Mouse (Mus musculus) C2C12 (cell line): ENCODE data around the gene Morn1. TPM values are rescaled to one million over a fixed set of nuclear protein-coding genes. Genes with fewer than 3 reads are reported as not detected.

Experiments used
- H3K27me3 ChIP-seq: one replicate; pipeline ENCODE4 v1.6.1; 2011; ENCODE audit not compliant: control insufficient read depth, insufficient read depth, insufficient read length
- H3K36me3 ChIP-seq: one replicate; pipeline ENCODE4 v1.6.1; 2011; ENCODE audit not compliant: control insufficient read depth, insufficient read depth
- H3K4me3 ChIP-seq: one replicate; pipeline ENCODE4 v1.5.1; 2011; ENCODE audit warnings: mild to moderate bottlenecking, control low read depth; ENCODE audit not compliant: poor library complexity, insufficient read depth, severe bottlenecking
- H3K79me2 ChIP-seq: one replicate; pipeline ENCODE4 v1.6.1; 2011; ENCODE audit not compliant: control insufficient read depth, insufficient read depth
- H3K79me3 ChIP-seq: one replicate; pipeline ENCODE4 v1.6.1; 2011; ENCODE audit warnings: low read depth, control low read depth
- H3ac ChIP-seq: one replicate; pipeline ENCODE3; 2011; ENCODE audit warnings: low read depth; ENCODE audit not compliant: control insufficient read depth, insufficient read length
- CEBPB ChIP-seq: IDR thresholded peaks from one replicate; pipeline ENCODE4 v1.6.1; 2011; ENCODE audit warnings: low read depth, mild to moderate bottlenecking, control low read depth, moderate library complexity
- CTCF ChIP-seq: IDR thresholded peaks from one replicate; pipeline ENCODE4 v1.5.1; 2011; ENCODE audit not compliant: control insufficient read depth, insufficient read depth, insufficient read length
- FOSL1 ChIP-seq: IDR thresholded peaks from one replicate; pipeline ENCODE4 v1.8.0; 2011; ENCODE audit warnings: mild to moderate bottlenecking, low read length; ENCODE audit not compliant: poor library complexity, insufficient read depth, severe bottlenecking
- MAX ChIP-seq: IDR thresholded peaks from one replicate; pipeline ENCODE4 v1.6.1; 2011; ENCODE audit warnings: mild to moderate bottlenecking, control low read depth
- MYOD1 ChIP-seq: IDR thresholded peaks from one replicate; pipeline ENCODE4 v1.6.1; 2011; ENCODE audit warnings: low read depth; ENCODE audit not compliant: control insufficient read depth, insufficient read length
- MYOG ChIP-seq: IDR thresholded peaks from one replicate; pipeline ENCODE4 v1.6.1; 2011; ENCODE audit not compliant: control insufficient read depth, insufficient read length; ENCODE audit errors: extremely low read depth
- USF1 ChIP-seq: IDR thresholded peaks from one replicate; pipeline ENCODE4 v1.6.1; 2011; ENCODE audit warnings: low read depth, mild to moderate bottlenecking, control low read depth, moderate library complexity
- polyA plus RNA-seq: library from polyadenylated mRNA; unstranded; fragments of >200 nt; fragmentation: generic; extraction: Trizol; gene quantifications from one replicate; pipeline ENCODE4 v1.2.1, GENCODE M21; 2012; ENCODE audit warnings: missing spikeins

The Morn1 gene
- polyA plus RNA-seq, 1 experiment, result 1.2 TPM

- H3K4me3 ChIP-seq, result no peak overlapping the region
- no peaks in the 10 kb centered on the region for H3K79me2 ChIP-seq
Observed at GRCm38 (mm10) chr4:155093431-155094149, 7.2 kb downstream of the Morn1 start.

GRCm38 (mm10) chr4:155094565-155094964, 8.2 kb downstream of the Morn1 start:
- Histone ChIP-seq H3K79me3 (no peaks in the 10 kb centered on the region), H3K4me3 (no peak overlapping the region), H3K36me3 (no peaks in the 10 kb centered on the region), H3K27me3 (no peaks in the 10 kb centered on the region), H3ac (no peak overlapping the region), H3K79me2 (no peaks in the 10 kb centered on the region)
- no peak for TF ChIP-seq MAX
- peak; percentile 84 for TF ChIP-seq CTCF
- TF ChIP-seq MYOD1, result no peak

More at GRCm38 (mm10) chr4:155093431-155094149, 7.2 kb downstream of the Morn1 start:
- Histone ChIP-seq H3K27me3 (no peaks in the 10 kb centered on the region), H3K36me3 (no peaks in the 10 kb centered on the region), H3K79me3 (no peaks in the 10 kb centered on the region), H3ac (no peak overlapping the region)
- no peak for TF ChIP-seq MYOG
- no peak for TF ChIP-seq USF1
- TF ChIP-seq CTCF, result no peak
- no peak for TF ChIP-seq CEBPB
- TF ChIP-seq MYOD1, result no peak
- TF ChIP-seq FOSL1, result no peak
- TF ChIP-seq MAX, result no peak

- Histone ChIP-seq H3K79me3 (no peaks in the 10 kb centered on the region), H3K4me3 (no peak overlapping the region), H3ac (no peak overlapping the region), H3K79me2 (no peaks in the 10 kb centered on the region), H3K36me3 (no peaks in the 10 kb centered on the region), H3K27me3 (no peaks in the 10 kb centered on the region)
- TF ChIP-seq MAX, result peak; percentile 21
- TF ChIP-seq FOSL1, result no peak
- TF ChIP-seq MYOG, result no peak
- no peak for TF ChIP-seq CEBPB
- TF ChIP-seq MYOD1, result no peak
- TF ChIP-seq CTCF, result peak; percentile 92
- TF ChIP-seq USF1, result no peak
Observed at GRCm38 (mm10) chr4:155095238-155095900, 9.0 kb downstream of the Morn1 start.

GRCm38 (mm10) chr4:155095967-155096366, 9.6 kb downstream of the Morn1 start:
- Histone ChIP-seq H3K27me3 (no peaks in the 10 kb centered on the region), H3K79me2 (no peaks in the 10 kb centered on the region), H3ac (no peak overlapping the region)

GRCm38 (mm10) chr4:155097452-155097851, 11.1 kb downstream of the Morn1 start:
- Histone ChIP-seq H3K79me2 (no peaks in the 10 kb centered on the region), H3ac (no peak overlapping the region), H3K4me3 (no peak overlapping the region), H3K79me3 (no peaks in the 10 kb centered on the region), H3K36me3 (no peaks in the 10 kb centered on the region), H3K27me3 (no peaks in the 10 kb centered on the region)
- no peak for TF ChIP-seq USF1
- TF ChIP-seq FOSL1, result no peak
- no peak for TF ChIP-seq MYOD1
- TF ChIP-seq CTCF, result no peak
- TF ChIP-seq CEBPB, result no peak
- TF ChIP-seq MYOG, result no peak

More at GRCm38 (mm10) chr4:155095967-155096366, 9.6 kb downstream of the Morn1 start:
- Histone ChIP-seq H3K79me3 (no peaks in the 10 kb centered on the region), H3K36me3 (no peaks in the 10 kb centered on the region), H3K4me3 (no peak overlapping the region)
- TF ChIP-seq MAX, result no peak
- TF ChIP-seq FOSL1, result no peak
- TF ChIP-seq CEBPB, result no peak
- no peak for TF ChIP-seq MYOD1
- no peak for TF ChIP-seq MYOG
- no peak for TF ChIP-seq USF1
- no peak for TF ChIP-seq CTCF
